In the genomic region with DNA sequence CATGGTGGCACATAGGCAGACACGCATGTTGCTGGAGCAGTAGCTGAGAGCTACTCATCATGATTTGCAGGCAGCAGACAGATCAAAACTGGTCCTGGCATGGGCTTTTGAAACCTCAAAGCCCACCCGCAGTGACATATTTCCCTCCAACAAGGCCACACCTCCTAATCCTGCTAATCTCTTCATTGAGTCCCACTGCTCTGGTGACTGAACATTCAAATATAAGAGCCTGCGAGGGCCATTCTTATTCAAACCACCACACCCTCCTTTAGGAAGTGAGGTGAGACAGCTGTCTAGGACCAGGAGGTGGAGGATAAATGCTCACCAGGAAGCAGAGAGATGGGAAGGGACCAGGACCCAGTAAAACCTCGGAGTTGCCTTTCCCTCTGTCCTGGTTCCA, we compare ENCODE assay signal across 30 mouse cellular contexts.
DNase-seq lines count a peak whose midpoint lies in the region; ATAC-seq and TF ChIP-seq lines count a peak whose summit lies in the region.
"Had no signal": no experiment of that assay in that cellular context is flagged by ENCODE, and none has a peak within 500 bp of the region (broad histone marks: within the 10 kb centered on the region; RNA-seq: fewer than 3 reads in every experiment).

No protein-coding gene starts in this region.

- WGBS in forebrain, embryonic 12.5 days = 10% methylated on average over 4 of the region's 4 CpGs
- WGBS in forebrain, postnatal 0 days = 17% methylated on average over 4 of the region's 4 CpGs
- WGBS in lung, adult 2 months = 77% methylated on average over 4 of the region's 4 CpGs

- DNase-seq in forebrain, postnatal 0 days = no peak
- DNase-seq in ES-CJ7 (ENCODE audit: low read depth, low spot score) = peak; percentile 92
- peak; percentile 78 for DNase-seq in brain, embryonic 14.5 days (ENCODE audit: low read depth)
- DNase-seq in lung, adult 2 months = no peak
- no peak for DNase-seq in layer of hippocampus, adult 9-10 months (ENCODE audit: low spot score)
- DNase-seq in adrenal gland, postnatal 36 days = no peak
- DNase-seq: adrenal gland, adult 2 months; B cell, adult 2 months; cerebellum, adult 8-10 months; cerebellum, postnatal 25 days; gastrocnemius, postnatal 25 days; heart, adult 11 months; kidney, adult 18-20 months; kidney, postnatal 36 days; left cerebral cortex, postnatal 4 days; liver, postnatal 0 days had no signal

- ATAC-seq in forebrain, embryonic 12.5 days (ENCODE audit: low FRiP score) = peak; percentile 44
- no peak for ATAC-seq in forebrain, postnatal 0 days
- ATAC-seq: activated CD4-positive, CD25-positive, alpha-beta regulatory T cell, adult 4 months; hindbrain, embryonic 16.5 days; liver, embryonic 12.5 days; liver, postnatal 0 days; lung, postnatal 0 days; Patski had no signal

- peaks cover 84% of the 10 kb centered on the region for H3K27me3 ChIP-seq in forebrain, embryonic 12.5 days
- no peaks in the 10 kb centered on the region for H3K27me3 ChIP-seq in forebrain, postnatal 0 days (ENCODE audit: insufficient read depth, low read length)
- H3K27me3 ChIP-seq in E14TG2a.4 (ENCODE audit: insufficient read depth, low read length) = no peaks in the 10 kb centered on the region
- H3K27me3 ChIP-seq: heart, embryonic 15.5 days; liver, embryonic 12.5 days; neural tube, embryonic 12.5 days; Patski had no signal

- H3K4me3 ChIP-seq in forebrain, embryonic 12.5 days (replicated peaks) = no peak overlapping the region
- no peak overlapping the region for H3K4me3 ChIP-seq in forebrain, postnatal 0 days (ENCODE audit: low read depth, low read length)
- peak overlapping the region; percentile 17 for H3K4me3 ChIP-seq in E14TG2a.4 (replicated peaks; ENCODE audit: low read length)
- H3K4me3 ChIP-seq in lung, adult 2 months (replicated peaks; ENCODE audit: extremely low read depth, low read depth, low read length) = no peak overlapping the region
- H3K4me3 ChIP-seq: erythroblast, embryonic 14.5 days; heart, embryonic 10.5 days; heart, embryonic 15.5 days; layer of hippocampus, adult 2 months; liver, embryonic 12.5 days; myocyte; neural tube, embryonic 12.5 days had no signal

- TF ChIP-seq POLR2A in brain, embryonic 14.5 days (IDR thresholded peaks at IDR 0.05; ENCODE audit: borderline replicate concordance, extremely low read depth, insufficient read depth, insufficient read length, poor library complexity, severe bottlenecking) = no peak
- TF ChIP-seq POLR2A in lung, adult 2 months (IDR thresholded peaks at IDR 0.05; ENCODE audit: borderline replicate concordance, extremely low read depth, low read depth, low read length) = no peak

- H3K9ac ChIP-seq in forebrain, embryonic 12.5 days = no peak overlapping the region
- no peak overlapping the region for H3K9ac ChIP-seq in forebrain, postnatal 0 days
- H3K9ac ChIP-seq: heart, embryonic 15.5 days; liver, embryonic 12.5 days; liver, postnatal 0 days; neural tube, embryonic 12.5 days had no signal

- TF ChIP-seq CTCF in forebrain, postnatal 0 days (IDR thresholded peaks at IDR 0.05; ENCODE audit: low read depth) = no peak
- no peak for TF ChIP-seq CTCF in E14TG2a.4 (conservative IDR thresholded peaks at IDR 0.05; ENCODE audit: low read length)
- TF ChIP-seq CTCF in brain, embryonic 14.5 days (IDR thresholded peaks at IDR 0.05; ENCODE audit: borderline replicate concordance, extremely low read depth, insufficient read depth, insufficient read length) = no peak
- no peak for TF ChIP-seq CTCF in lung, adult 2 months (IDR thresholded peaks at IDR 0.05; ENCODE audit: insufficient read depth, low read length)

- peaks cover 12% of the 10 kb centered on the region for H3K4me1 ChIP-seq in forebrain, embryonic 12.5 days
- H3K4me1 ChIP-seq in forebrain, postnatal 0 days (ENCODE audit: insufficient read depth) = no peaks in the 10 kb centered on the region
- peaks cover 52% of the 10 kb centered on the region for H3K4me1 ChIP-seq in E14TG2a.4 (replicated peaks; ENCODE audit: low read depth, low read length)
- no peaks in the 10 kb centered on the region for H3K4me1 ChIP-seq in lung, adult 2 months (ENCODE audit: control insufficient read depth, insufficient read depth, low read length)
- H3K4me1 ChIP-seq: liver, embryonic 12.5 days; neural tube, embryonic 12.5 days had no signal

- no peak overlapping the region for H3K27ac ChIP-seq in forebrain, embryonic 12.5 days
- H3K27ac ChIP-seq in forebrain, postnatal 0 days (ENCODE audit: low read depth, low read length) = no peak overlapping the region
- H3K27ac ChIP-seq: heart, embryonic 10.5 days; heart, embryonic 15.5 days; layer of hippocampus, adult 2 months; liver, embryonic 12.5 days; macrophage; neural tube, embryonic 12.5 days had no signal

- peak overlapping the region; percentile 13; the same call in 1 of the 2 replicates for H3K4me2 ChIP-seq in forebrain, embryonic 12.5 days
- no peak overlapping the region for H3K4me2 ChIP-seq in forebrain, postnatal 0 days (ENCODE audit: low read depth)
- H3K4me2 ChIP-seq: heart, embryonic 15.5 days; liver, embryonic 12.5 days; neural tube, embryonic 12.5 days had no signal

- no peaks in the 10 kb centered on the region for H3K9me3 ChIP-seq in forebrain, embryonic 12.5 days
- H3K9me3 ChIP-seq in forebrain, postnatal 0 days (ENCODE audit: low read length) = no peaks in the 10 kb centered on the region
- no peaks in the 10 kb centered on the region for H3K9me3 ChIP-seq in E14TG2a.4 (ENCODE audit: low read length)
- H3K9me3 ChIP-seq: heart, embryonic 10.5 days; heart, embryonic 15.5 days; liver, embryonic 12.5 days; neural tube, embryonic 12.5 days had no signal

- H3K36me3 ChIP-seq in forebrain, embryonic 12.5 days (replicated peaks) = no peaks in the 10 kb centered on the region
- H3K36me3 ChIP-seq in forebrain, postnatal 0 days (ENCODE audit: insufficient read depth) = no peaks in the 10 kb centered on the region
- no peaks in the 10 kb centered on the region for H3K36me3 ChIP-seq in E14TG2a.4 (ENCODE audit: insufficient read depth, low read length)
- H3K36me3 ChIP-seq: heart, embryonic 10.5 days; heart, embryonic 15.5 days; liver, embryonic 12.5 days; neural tube, embryonic 12.5 days had no signal

Comparison
In these comparisons a context has a peak if more than half of its experiments do, and no peak if none do; other contexts are left out.
1. DNase-seq: peak in ES-CJ7 (single experiment) and brain, embryonic 14.5 days (single experiment); none in forebrain, postnatal 0 days (single experiment), lung, adult 2 months (single experiment), layer of hippocampus, adult 9-10 months (single experiment) and adrenal gland, postnatal 36 days (0 of 2).